Mouse (Mus musculus): ENCODE results near the gene Syngr3. TPM values are rescaled to one million over a fixed set of nuclear protein-coding genes. Genes with fewer than 3 reads are reported as not detected.

Syngr3 gene
- total RNA-seq, 2 experiments from 2014 or later = 177 to 188 TPM

- no peak for DNase-seq (ENCODE audit: extremely low spot score in 1 of 2, low spot score in 2 of 2)
- Histone ChIP-seq H3K4me3 (no peak overlapping the region), H3K27ac (no peak overlapping the region)
- intact Hi-C loops (cut with DNase I) = no loop called here
- TF ChIP-seq CTCF (IDR thresholded peaks at IDR 0.05) = no peak
Observed at GRCm38 (mm10) chr17:24638214-24638613, 51.5 kb downstream of the Syngr3 start.

GRCm38 (mm10) chr17:24636781-24637481 lies 52.8 kb downstream of the Syngr3 start:
- no peak for DNase-seq (ENCODE audit: extremely low spot score in 1 of 2, low spot score in 2 of 2)
- Histone ChIP-seq H3K27ac (no peak overlapping the region), H3K4me3 (no peak overlapping the region)
- intact Hi-C loops (cut with DNase I) = no loop called here
- TF ChIP-seq CTCF (IDR thresholded peaks at IDR 0.05) = no peak

- intact Hi-C loops (cut with DNase I) = no loop called here
- peak overlapping the region; percentile 44 for H3K27ac ChIP-seq
- no peak overlapping the region for H3K4me3 ChIP-seq
- no peak for DNase-seq (ENCODE audit: extremely low spot score in 1 of 2, low spot score in 2 of 2)
- no peak for TF ChIP-seq CTCF (IDR thresholded peaks at IDR 0.05)
Observed at GRCm38 (mm10) chr17:24635694-24636093, 54.1 kb downstream of the Syngr3 start.

Other genes starting within 250 kb of the Syngr3 start
- 10 to 100 TPM in 1 of 2 experiments, 1 to 10 TPM in 1; 6.8 to 14.8 TPM for gene Dnase1l2, start 246.8 kb downstream of the Syngr3 start, total RNA-seq (2021)
- gene E4f1, start 219.6 kb downstream of the Syngr3 start, total RNA-seq (2021) = 10 to 100 TPM; 37.7 to 41.7 TPM
- 10 to 100 TPM; 65.8 to 69.6 TPM for gene Pgp, start 219.6 kb downstream of the Syngr3 start, total RNA-seq (2021)
- 1 to 10 TPM; 1.7 to 1.9 TPM for gene Bricd5, start 216.1 kb downstream of the Syngr3 start, total RNA-seq (2021)
- gene Mlst8, start 210.9 kb downstream of the Syngr3 start, total RNA-seq (2021) = 10 to 100 TPM; 34.5 to 37.1 TPM
- gene Caskin1, start 201.4 kb downstream of the Syngr3 start, total RNA-seq (2021) = 100 to 1,000 TPM; 134 to 144 TPM
- 10 to 100 TPM; 81.3 to 85.3 TPM for gene Traf7, start 162.0 kb downstream of the Syngr3 start, total RNA-seq (2021)
- gene Rab26, start 155.7 kb downstream of the Syngr3 start, total RNA-seq (2021) = 10 to 100 TPM; 53.6 to 54.1 TPM
- gene Pkd1, start 140.1 kb downstream of the Syngr3 start, total RNA-seq (2021) = 10 to 100 TPM; 89.1 to 97.5 TPM
- gene Tsc2, start 57.3 kb downstream of the Syngr3 start, total RNA-seq (2021) = 100 to 1,000 TPM; 140 to 159 TPM
- 1 to 10 TPM; 5.5 to 5.7 TPM for gene Nthl1, start 57.3 kb downstream of the Syngr3 start, total RNA-seq (2021)
- gene Slc9a3r2, start 39.6 kb downstream of the Syngr3 start, total RNA-seq (2021) = 10 to 100 TPM; 50.2 to 51.0 TPM
- 1 to 10 TPM in 1 of 2 experiments, under 1 TPM in 1; 0.58 to 1.4 TPM for gene Npw, start 31.5 kb downstream of the Syngr3 start, total RNA-seq (2021)
- 10 to 100 TPM; 41.6 to 49.0 TPM for gene Zfp598, start 20.3 kb downstream of the Syngr3 start, total RNA-seq (2021)
- gene Gfer, start 6.2 kb upstream of the Syngr3 start, total RNA-seq (2021) = 10 to 100 TPM; 20.0 to 23.2 TPM
- 1 to 10 TPM; 3.2 to 3.9 TPM for gene Noxo1, start 6.3 kb upstream of the Syngr3 start, total RNA-seq (2021)
- gene Tbl3, start 17.7 kb upstream of the Syngr3 start, total RNA-seq (2021) = 10 to 100 TPM; 24.7 to 26.4 TPM
- 1 to 10 TPM in 1 of 2 experiments, not detected in 1; 1.1 TPM for gene Rnf151, start 28.1 kb upstream of the Syngr3 start, total RNA-seq (2021)
- gene Rps2, start 28.2 kb upstream of the Syngr3 start, total RNA-seq (2021) = 100 to 1,000 TPM; 284 to 288 TPM
- gene Ndufb10, start 34.5 kb upstream of the Syngr3 start, total RNA-seq (2021) = 100 to 1,000 TPM; 208 to 222 TPM
- gene Rpl3l, start 37.9 kb upstream of the Syngr3 start, total RNA-seq (2021) = under 1 TPM; 0.34 to 0.68 TPM
- gene Msrb1, start 46.7 kb upstream of the Syngr3 start, total RNA-seq (2021) = 10 to 100 TPM; 31.8 to 34.7 TPM
- under 1 TPM; 0.28 to 0.29 TPM for gene Hs3st6, start 63.0 kb upstream of the Syngr3 start, total RNA-seq (2021)
- gene Meiob, start 114.3 kb upstream of the Syngr3 start, total RNA-seq (2021) = not detected
- 100 to 1,000 TPM; 129 to 141 TPM for gene Hagh, start 150.2 kb upstream of the Syngr3 start, total RNA-seq (2021)
- 10 to 100 TPM; 17.4 to 20.4 TPM for gene Fahd1, start 160.4 kb upstream of the Syngr3 start, total RNA-seq (2021)
- not detected for gene Igfals, start 176.0 kb upstream of the Syngr3 start, total RNA-seq (2021)
- gene Nubp2, start 196.4 kb upstream of the Syngr3 start, total RNA-seq (2021) = 10 to 100 TPM; 30.7 to 32.4 TPM
- 10 to 100 TPM; 58.6 to 63.3 TPM for gene Spsb3, start 196.7 kb upstream of the Syngr3 start, total RNA-seq (2021)
- gene Eme2, start 205.1 kb upstream of the Syngr3 start, total RNA-seq (2021) = 10 to 100 TPM; 54.8 to 55.2 TPM
- 10 to 100 TPM; 67.6 to 72.1 TPM for gene Mrps34, start 205.2 kb upstream of the Syngr3 start, total RNA-seq (2021)
- gene Nme3, start 206.5 kb upstream of the Syngr3 start, total RNA-seq (2021) = 10 to 100 TPM; 46.5 to 51.2 TPM
- gene Mapk8ip3, start 247.0 kb upstream of the Syngr3 start, total RNA-seq (2021) = 100 to 1,000 TPM; 390 to 407 TPM